Mouse (Mus musculus): Measurements from ENCODE around the gene Xylt1. TPM values are rescaled to one million over a fixed set of nuclear protein-coding genes. Genes with fewer than 3 reads are reported as not detected.

Xylt1 gene
- polyA plus RNA-seq, 1 experiment from 2014 or later = 0.86 TPM

GRCm38 (mm10) chr7:117478937-117479336, 98.2 kb downstream of the Xylt1 start:
- Histone ChIP-seq H3K4me3 (no peak overlapping the region), H3K27me3 (replicated peaks; ENCODE audit: low read depth, poor library complexity, severe bottlenecking) (0 out of 2 replicates have a peak, but pooled peaks cover 7% of the 10 kb centered on the region), H3K4me1 (peaks cover 19% of the 10 kb centered on the region), H3K27ac (replicated peaks) (no peak overlapping the region), H3K9me3 (no peaks in the 10 kb centered on the region), H3K36me3 (replicated peaks) (no peaks in the 10 kb centered on the region)
- DNase-seq (ENCODE audit: low spot score) = no peak
- WGBS = 23% methylated on average over 1 of the region's 1 CpGs

GRCm38 (mm10) chr7:117480831-117481230, 100.1 kb downstream of the Xylt1 start:
- WGBS = 90% methylated on average over 5 of the region's 5 CpGs

GRCm38 (mm10) chr7:117481404-117481803, 100.6 kb downstream of the Xylt1 start:
- Histone ChIP-seq H3K4me3 (no peak overlapping the region), H3K4me1 (peaks cover 11% of the 10 kb centered on the region), H3K27ac (replicated peaks) (no peak overlapping the region), H3K9me3 (no peaks in the 10 kb centered on the region), H3K27me3 (replicated peaks; ENCODE audit: low read depth, poor library complexity, severe bottlenecking) (0 out of 2 replicates have a peak, but pooled peaks cover 7% of the 10 kb centered on the region), H3K36me3 (replicated peaks) (no peaks in the 10 kb centered on the region)
- 85% methylated on average over 3 of the region's 3 CpGs for WGBS
- DNase-seq (ENCODE audit: low spot score) = no peak

More at GRCm38 (mm10) chr7:117480831-117481230, 100.1 kb downstream of the Xylt1 start:
- DNase-seq (ENCODE audit: low spot score) = no peak
- Histone ChIP-seq H3K4me1 (peaks cover 11% of the 10 kb centered on the region), H3K36me3 (replicated peaks) (no peaks in the 10 kb centered on the region), H3K27ac (replicated peaks) (no peak overlapping the region), H3K4me3 (no peak overlapping the region), H3K9me3 (no peaks in the 10 kb centered on the region), H3K27me3 (replicated peaks; ENCODE audit: low read depth, poor library complexity, severe bottlenecking) (0 out of 2 replicates have a peak, but pooled peaks cover 7% of the 10 kb centered on the region)

- no peak for DNase-seq (ENCODE audit: low spot score)
- Histone ChIP-seq H3K27ac (replicated peaks) (no peak overlapping the region), H3K36me3 (replicated peaks) (no peaks in the 10 kb centered on the region), H3K27me3 (replicated peaks; ENCODE audit: low read depth, poor library complexity, severe bottlenecking) (no peaks in the 10 kb centered on the region), H3K4me3 (no peak overlapping the region), H3K4me1 (peaks cover 11% of the 10 kb centered on the region), H3K9me3 (no peaks in the 10 kb centered on the region)
- WGBS = 83% methylated on average over 2 of the region's 2 CpGs
Observed at GRCm38 (mm10) chr7:117482701-117483100, 101.9 kb downstream of the Xylt1 start.

GRCm38 (mm10) chr7:117484589-117484988, 103.8 kb downstream of the Xylt1 start:
- no peaks in the 10 kb centered on the region for H3K36me3 ChIP-seq (replicated peaks)
- no peak overlapping the region for H3K27ac ChIP-seq (replicated peaks)
- peaks cover 10% of the 10 kb centered on the region; the same call in 1 of the 2 replicates for H3K4me1 ChIP-seq
- WGBS = 63% methylated on average over 2 of the region's 2 CpGs
- DNase-seq (ENCODE audit: low spot score) = no peak
- no peaks in the 10 kb centered on the region for H3K9me3 ChIP-seq
- H3K27me3 ChIP-seq (replicated peaks; ENCODE audit: low read depth, poor library complexity, severe bottlenecking) = no peaks in the 10 kb centered on the region
- H3K4me3 ChIP-seq = no peak overlapping the region

- no peak overlapping the region for H3K4me3 ChIP-seq
- no peak overlapping the region for H3K27ac ChIP-seq (replicated peaks)
- 91% methylated on average over 7 of the region's 7 CpGs for WGBS
- H3K9me3 ChIP-seq = no peaks in the 10 kb centered on the region
- DNase-seq (ENCODE audit: low spot score) = no peak
- H3K27me3 ChIP-seq (replicated peaks; ENCODE audit: low read depth, poor library complexity, severe bottlenecking) = no peaks in the 10 kb centered on the region
- H3K36me3 ChIP-seq (replicated peaks) = no peaks in the 10 kb centered on the region
- H3K4me1 ChIP-seq = peaks cover 10% of the 10 kb centered on the region; the same call in 1 of the 2 replicates
Observed at GRCm38 (mm10) chr7:117484989-117485536, 104.3 kb downstream of the Xylt1 start.

- 65% methylated on average over 7 of the region's 7 CpGs for WGBS
- Histone ChIP-seq H3K4me3 (no peak overlapping the region), H3K9me3 (no peaks in the 10 kb centered on the region), H3K27ac (replicated peaks) (no peak overlapping the region), H3K36me3 (replicated peaks) (no peaks in the 10 kb centered on the region), H3K27me3 (replicated peaks; ENCODE audit: low read depth, poor library complexity, severe bottlenecking) (no peaks in the 10 kb centered on the region), H3K4me1 (peaks cover 14% of the 10 kb centered on the region; the same call in 1 of the 2 replicates)
- DNase-seq (ENCODE audit: low spot score) = no peak
Observed at GRCm38 (mm10) chr7:117486425-117487172, 105.8 kb downstream of the Xylt1 start.

- Histone ChIP-seq H3K9me3 (no peaks in the 10 kb centered on the region), H3K27ac (replicated peaks) (no peak overlapping the region), H3K4me3 (no peak overlapping the region), H3K36me3 (replicated peaks) (no peaks in the 10 kb centered on the region), H3K4me1 (peaks cover 14% of the 10 kb centered on the region; the same call in 1 of the 2 replicates), H3K27me3 (replicated peaks; ENCODE audit: low read depth, poor library complexity, severe bottlenecking) (no peaks in the 10 kb centered on the region)
- 84% methylated on average over 2 of the region's 2 CpGs for WGBS
- no peak for DNase-seq (ENCODE audit: low spot score)
Observed at GRCm38 (mm10) chr7:117487173-117487490, 106.4 kb downstream of the Xylt1 start.

GRCm38 (mm10) chr7:117489973-117490372, 109.2 kb downstream of the Xylt1 start:
- Histone ChIP-seq H3K27ac (replicated peaks) (no peak overlapping the region), H3K9me3 (no peaks in the 10 kb centered on the region), H3K36me3 (replicated peaks) (no peaks in the 10 kb centered on the region), H3K4me3 (no peak overlapping the region), H3K4me1 (peaks cover 25% of the 10 kb centered on the region), H3K27me3 (replicated peaks; ENCODE audit: low read depth, poor library complexity, severe bottlenecking) (no peaks in the 10 kb centered on the region)
- 69% methylated on average over 5 of the region's 5 CpGs for WGBS
- DNase-seq (ENCODE audit: low spot score) = no peak

- WGBS = 75% methylated on average over 9 of the region's 9 CpGs
- Histone ChIP-seq H3K9me3 (no peaks in the 10 kb centered on the region), H3K27me3 (replicated peaks; ENCODE audit: low read depth, poor library complexity, severe bottlenecking) (no peaks in the 10 kb centered on the region), H3K27ac (replicated peaks) (no peak overlapping the region), H3K4me3 (no peak overlapping the region), H3K36me3 (replicated peaks) (no peaks in the 10 kb centered on the region), H3K4me1 (peaks cover 25% of the 10 kb centered on the region)
- no peak for DNase-seq (ENCODE audit: low spot score)
Observed at GRCm38 (mm10) chr7:117490500-117491205, 109.9 kb downstream of the Xylt1 start.

- H3K36me3 ChIP-seq (replicated peaks) = no peaks in the 10 kb centered on the region
- no peak overlapping the region for H3K27ac ChIP-seq (replicated peaks)
- no peak overlapping the region for H3K4me3 ChIP-seq
- H3K4me1 ChIP-seq = peaks cover 25% of the 10 kb centered on the region
- no peaks in the 10 kb centered on the region for H3K9me3 ChIP-seq
- no peak for DNase-seq (ENCODE audit: low spot score)
- no peaks in the 10 kb centered on the region for H3K27me3 ChIP-seq (replicated peaks; ENCODE audit: low read depth, poor library complexity, severe bottlenecking)
- 85% methylated on average over 5 of the region's 5 CpGs for WGBS
Observed at GRCm38 (mm10) chr7:117491495-117491894, 110.7 kb downstream of the Xylt1 start.

GRCm38 (mm10) chr7:117494210-117494609, 113.4 kb downstream of the Xylt1 start:
- Histone ChIP-seq H3K4me1 (peaks cover 21% of the 10 kb centered on the region), H3K27me3 (replicated peaks; ENCODE audit: low read depth, poor library complexity, severe bottlenecking) (no peaks in the 10 kb centered on the region), H3K36me3 (replicated peaks) (no peaks in the 10 kb centered on the region), H3K9me3 (no peaks in the 10 kb centered on the region), H3K27ac (replicated peaks) (no peak overlapping the region), H3K4me3 (no peak overlapping the region)
- WGBS = 72% methylated on average over 6 of the region's 6 CpGs
- peak; percentile 45 for DNase-seq (ENCODE audit: low spot score)

Measured in embryonic facial prominence, embryonic 10.5 days (tissue).